Mouse (Mus musculus) brain, adult 2 months (tissue): ENCODE measurements at regions not wholly inside any gene's neighbourhood (a gene's known extent, or its start where the extent isn't known, plus 50 kb on each side); places are given as distances from the start of the nearest gene placed in this dataset.
A peak's percentile ranks its signal among the peaks of the same experiment; 100 is the strongest.

Experiments used
- DNase-seq: peaks from one replicate; pipeline ENCODE4 v3.0.0; 2011; ENCODE audit warnings: low read depth, low spot score

DNA sequence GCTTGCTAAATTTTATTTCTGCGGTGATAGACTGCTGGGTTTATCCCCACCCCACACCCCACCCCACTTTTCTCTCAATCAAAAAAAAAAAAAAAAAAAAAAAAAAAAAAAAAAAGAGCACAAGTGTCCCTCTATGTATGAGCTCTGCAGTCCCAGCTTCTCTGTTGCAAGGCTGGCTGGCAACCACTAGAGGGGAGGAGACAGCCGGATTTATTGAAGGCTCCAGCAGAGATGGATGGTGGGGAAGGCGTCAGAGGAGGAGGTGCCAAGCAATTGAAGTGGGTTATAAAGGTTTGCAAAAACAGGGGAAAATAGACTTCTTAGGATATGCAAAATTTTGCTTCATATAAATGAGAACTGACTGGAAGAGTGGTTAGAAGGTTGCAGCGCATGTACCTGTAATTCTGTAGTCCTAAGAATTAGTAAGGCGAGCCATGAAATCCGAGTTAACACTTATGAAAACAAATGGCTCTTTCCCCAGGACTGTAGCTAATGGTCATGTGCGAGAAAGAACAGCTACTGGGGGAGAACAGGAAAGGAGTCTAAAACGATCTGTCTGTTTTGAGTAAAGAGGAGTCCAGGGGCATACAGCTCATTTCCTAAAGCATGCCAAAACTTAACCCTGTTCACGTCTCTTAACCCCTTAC, 885.1 kb upstream of the Pou3f3 start:
- peak; percentile 92 for DNase-seq

DNA sequence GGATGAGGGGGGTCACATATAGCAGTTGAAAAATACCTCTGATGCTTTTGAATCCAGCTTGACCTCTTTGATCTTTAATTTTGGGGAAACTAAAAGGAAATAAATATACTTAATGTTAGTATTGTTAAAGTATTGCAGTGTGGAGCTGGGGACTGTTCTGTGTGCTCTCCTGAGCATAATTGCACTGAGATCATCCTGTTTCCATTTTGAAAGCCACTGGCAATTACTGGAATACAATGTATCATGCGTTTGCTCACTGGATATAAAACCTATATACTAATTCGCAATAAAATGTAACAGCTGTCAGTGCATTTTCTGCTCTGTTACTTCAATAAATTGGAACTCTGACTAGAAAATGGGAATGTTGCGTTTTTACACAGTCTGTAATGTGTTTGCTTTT, 884.4 kb upstream of the Pou3f3 start:
- no peak for DNase-seq

DNA sequence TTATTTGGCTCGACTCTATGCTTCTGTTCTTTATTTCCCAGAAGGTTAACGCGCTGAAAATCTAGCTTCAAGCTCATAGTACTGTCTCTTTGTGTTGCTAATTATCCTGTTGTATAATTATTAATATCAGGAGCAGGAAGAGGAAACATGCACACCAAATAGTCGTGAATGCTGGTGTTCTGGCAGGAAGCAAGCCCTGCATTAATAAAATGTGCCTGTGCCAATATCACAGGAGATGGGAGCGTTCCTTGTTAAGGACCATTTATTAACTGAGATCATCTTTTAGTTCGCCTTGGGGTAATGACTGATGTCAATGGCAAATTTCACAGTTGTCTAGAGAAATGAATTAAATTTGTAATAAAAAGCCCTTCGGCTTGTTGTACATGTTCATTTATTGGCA, 883.5 kb upstream of the Pou3f3 start:
- no peak for DNase-seq

DNA sequence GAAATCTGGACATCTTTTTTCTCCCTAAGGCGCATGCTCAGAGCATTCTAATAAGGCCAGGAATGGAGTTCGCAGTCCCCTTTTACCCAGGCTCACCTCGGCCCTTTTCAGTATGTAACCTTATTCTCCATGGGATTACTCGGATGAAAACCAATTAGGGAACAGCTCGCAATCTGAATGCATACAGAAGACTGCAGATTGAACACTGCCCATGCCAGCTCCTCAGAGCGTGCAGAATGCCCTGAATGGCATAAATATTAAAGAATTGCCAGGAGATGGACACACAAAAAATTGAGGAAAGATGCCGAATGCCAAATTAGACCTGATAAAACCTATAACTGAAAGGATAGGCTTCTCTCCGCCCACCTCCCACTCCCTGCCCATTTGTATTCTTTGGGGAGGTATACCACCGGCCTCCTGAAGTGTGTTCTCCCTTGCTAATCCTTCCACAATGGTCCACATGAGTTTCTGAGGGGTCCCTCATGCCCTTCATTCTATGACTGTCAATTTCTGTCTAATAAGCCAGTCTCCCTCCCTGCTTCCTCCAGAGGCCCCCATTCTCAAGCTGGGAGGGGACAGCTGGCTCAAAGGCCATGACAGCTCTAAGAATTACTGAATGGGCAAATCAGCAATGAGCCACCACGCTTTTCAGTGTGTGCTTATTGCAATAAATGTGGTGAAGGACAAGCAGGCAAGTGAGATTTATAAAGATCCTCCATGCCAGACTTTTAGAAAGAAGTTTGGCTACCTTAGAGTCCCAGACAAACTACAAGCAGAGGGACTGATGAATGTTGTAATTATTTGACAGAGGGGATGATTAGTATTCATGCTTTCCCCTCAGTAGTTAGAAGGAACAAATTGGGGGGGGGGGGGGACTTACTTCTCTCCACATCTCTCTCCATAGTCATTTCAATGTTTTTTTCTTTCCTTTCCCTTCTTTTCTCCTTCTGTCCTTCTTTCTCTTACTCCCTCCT, 881.2 kb upstream of the Pou3f3 start:
- no peak for DNase-seq

DNA sequence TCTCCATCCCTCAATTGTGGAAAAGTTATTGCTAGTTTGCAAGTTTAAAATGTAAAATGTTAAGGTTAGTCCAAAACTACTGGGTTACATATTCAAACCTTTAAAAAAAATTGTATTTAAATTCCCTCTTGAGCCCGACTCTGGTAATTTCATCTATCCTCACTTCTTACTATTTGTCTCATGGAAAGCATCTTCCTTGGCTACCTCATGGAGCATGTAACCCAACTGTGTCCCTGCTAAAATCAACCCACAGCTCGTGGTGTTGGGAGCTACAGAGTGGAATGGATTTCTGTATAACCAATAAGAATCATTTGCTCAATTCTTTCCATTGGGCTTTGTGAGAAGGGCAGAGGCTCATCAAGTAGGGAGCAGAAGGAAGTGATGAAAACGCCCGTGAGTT, 880.5 kb upstream of the Pou3f3 start:
- no peak for DNase-seq

DNA sequence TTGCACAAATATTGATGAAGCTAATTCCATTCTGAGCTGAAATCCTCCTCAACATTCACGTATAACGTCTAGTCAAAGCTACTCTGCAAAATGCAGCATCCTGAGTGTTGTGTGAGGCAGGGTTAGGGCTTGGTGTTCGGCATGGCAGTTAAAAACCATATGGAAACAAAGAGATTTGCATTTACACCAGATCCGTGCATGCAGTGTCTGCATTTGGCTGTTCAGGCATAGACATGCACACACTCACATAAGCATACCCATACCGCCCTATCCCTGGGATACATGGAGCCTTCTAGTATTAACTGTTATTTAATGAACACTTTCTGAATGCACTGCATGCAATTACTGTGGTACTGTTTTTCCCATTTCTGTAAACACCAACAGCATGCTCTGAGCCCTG, 872.8 kb upstream of the Pou3f3 start:
- DNase-seq: no peak

DNA sequence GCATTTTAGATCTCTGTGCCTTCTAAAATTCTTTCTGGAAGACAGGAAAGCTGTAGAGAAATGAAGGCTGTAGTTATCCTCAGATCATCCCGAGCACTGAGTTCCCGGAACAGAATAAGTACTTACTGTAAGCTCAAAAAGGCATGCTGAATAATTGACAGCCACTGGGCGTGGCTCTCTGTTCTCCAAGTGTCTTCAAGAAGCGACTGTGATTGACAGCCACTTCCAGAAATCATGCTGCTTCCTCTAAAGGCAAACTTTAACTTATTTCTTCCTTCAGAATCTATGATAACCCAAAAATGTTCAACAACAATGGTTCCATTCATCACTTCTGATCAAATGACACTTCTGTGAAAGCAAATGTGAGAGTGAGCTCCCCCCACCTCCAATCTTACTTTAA, 870.3 kb upstream of the Pou3f3 start:
- DNase-seq: no peak

DNA sequence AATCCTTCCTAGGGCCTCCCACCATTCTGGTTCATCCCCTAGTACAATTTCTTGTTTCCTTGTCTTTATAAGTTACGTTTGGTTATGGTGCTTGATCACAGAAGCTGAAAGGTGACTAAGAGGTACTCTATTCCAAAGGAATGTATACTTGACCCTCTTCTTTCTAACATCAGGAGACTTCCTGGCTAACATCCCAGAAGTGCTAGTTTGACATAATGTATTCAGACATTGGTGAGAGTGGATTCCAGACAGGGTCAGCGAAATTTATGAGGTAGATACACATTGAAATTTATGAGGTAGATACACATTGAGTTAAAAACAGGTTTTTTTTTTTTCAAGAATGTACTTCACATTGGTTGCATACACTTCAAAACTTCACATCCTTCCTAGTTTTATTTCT, 863.9 kb upstream of the Pou3f3 start:
- no peak for DNase-seq
